Mouse (Mus musculus) forebrain, embryonic 15.5 days (tissue): ENCODE data around the gene Arpc2. TPM values are rescaled to one million over a fixed set of nuclear protein-coding genes. Genes with fewer than 3 reads are reported as not detected.

Source experiments
- ATAC-seq: fragments of 200-750 bp; cut with Nextera tagmentation; replicated peaks from 2 replicates; pipeline ENCODE4 v1.8.0; 2017; ENCODE audit warnings: mild to moderate bottlenecking, moderate TSS enrichment, moderate library complexity
- H3K27ac ChIP-seq: fragments of 300-500 bp; sonication (generic); replicated peaks from 2 replicates; pipeline ENCODE4 v1.5.1; 2015; ENCODE audit warnings: mild to moderate bottlenecking, inconsistent platforms
- H3K27me3 ChIP-seq: fragments of 300-500 bp; sonication (generic); 2 replicates; pipeline ENCODE4 v1.6.1; 2015; ENCODE audit warnings: inconsistent platforms
- H3K36me3 ChIP-seq: fragments of 300-500 bp; sonication (generic); 2 replicates; pipeline ENCODE4 v1.6.1; 2015; ENCODE audit warnings: mild to moderate bottlenecking, inconsistent platforms
- H3K4me1 ChIP-seq: fragments of 300-500 bp; sonication (generic); 2 replicates; pipeline ENCODE4 v1.6.1; 2015; ENCODE audit warnings: inconsistent platforms
- H3K4me2 ChIP-seq: fragments of 300-500 bp; sonication (generic); replicated peaks from 2 replicates; pipeline ENCODE4 v1.6.1; 2015; ENCODE audit warnings: mild to moderate bottlenecking, inconsistent platforms
- H3K4me3 ChIP-seq: fragments of 300-500 bp; sonication (generic); 2 replicates; pipeline ENCODE4 v1.5.1; 2015; ENCODE audit warnings: mild to moderate bottlenecking, inconsistent platforms
- H3K9ac ChIP-seq: fragments of 300-500 bp; sonication (generic); replicated peaks from 2 replicates; pipeline ENCODE4 v1.6.1; 2015; ENCODE audit warnings: mild to moderate bottlenecking, inconsistent platforms
- H3K9me3 ChIP-seq: fragments of 300-500 bp; sonication (generic); 2 replicates; pipeline ENCODE4 v1.6.1; 2016; ENCODE audit warnings: inconsistent platforms
- WGBS: fragments of 180-500 bp; shearing (Covaris S2); methylation state at CpG from one replicate; pipeline ENCODE4 v1.1.7; 2015; ENCODE audit warnings: mixed read lengths; 5-methylcytosine and 5-hydroxymethylcytosine counted together
- polyA plus RNA-seq: library from polyadenylated mRNA; unstranded; fragments of >200 nt; fragmentation: Nextera tagmentation; extraction: Ambion mirVana; gene quantifications from 2 replicates; pipeline ENCODE4 v1.2.1, GENCODE M21; 2015

Gene Arpc2
- polyA plus RNA-seq, 1 experiment from 2014 or later = 418 TPM

GRCm38 (mm10) chr1:74206642-74207041 is 29.2 kb upstream of the Arpc2 start:
- Histone ChIP-seq H3K4me2 (no peak overlapping the region), H3K27me3 (no peaks in the 10 kb centered on the region), H3K36me3 (no peaks in the 10 kb centered on the region), H3K9ac (no peak overlapping the region), H3K9me3 (no peaks in the 10 kb centered on the region), H3K4me1 (peaks cover 6% of the 10 kb centered on the region; the same call in 1 of the 2 replicates), H3K4me3 (no peak overlapping the region), H3K27ac (no peak overlapping the region)
- WGBS = 62% methylated on average over 8 of the region's 8 CpGs
- ATAC-seq = no peak

- ATAC-seq = peak; percentile 78
- H3K4me1 ChIP-seq = peaks cover 6% of the 10 kb centered on the region; the same call in 1 of the 2 replicates
- H3K27ac ChIP-seq = peak overlapping the region; percentile 14; the same call in 1 of the 2 replicates
- H3K36me3 ChIP-seq = no peaks in the 10 kb centered on the region
- H3K4me2 ChIP-seq = no peak overlapping the region
- H3K9ac ChIP-seq = no peak overlapping the region
- no peak overlapping the region for H3K4me3 ChIP-seq
- WGBS = 45% methylated on average over 9 of the region's 9 CpGs
- no peaks in the 10 kb centered on the region for H3K27me3 ChIP-seq
- H3K9me3 ChIP-seq = no peaks in the 10 kb centered on the region
Measured at GRCm38 (mm10) chr1:74207906-74208305, 28.0 kb upstream of the Arpc2 start.

GRCm38 (mm10) chr1:74208941-74209340 is 26.9 kb upstream of the Arpc2 start:
- Histone ChIP-seq H3K27me3 (no peaks in the 10 kb centered on the region), H3K27ac (no peak overlapping the region), H3K36me3 (no peaks in the 10 kb centered on the region), H3K4me3 (no peak overlapping the region), H3K4me2 (no peak overlapping the region), H3K4me1 (peaks cover 6% of the 10 kb centered on the region; the same call in 1 of the 2 replicates), H3K9me3 (no peaks in the 10 kb centered on the region), H3K9ac (no peak overlapping the region)
- ATAC-seq = no peak
- 95% methylated on average over 8 of the region's 8 CpGs for WGBS

- peak overlapping the region; percentile 22; the same call in 1 of the 2 replicates for H3K27ac ChIP-seq
- no peaks in the 10 kb centered on the region for H3K27me3 ChIP-seq
- no peak overlapping the region for H3K4me2 ChIP-seq
- no peak; the same call in 1 of the 2 replicates for ATAC-seq
- H3K9me3 ChIP-seq = no peaks in the 10 kb centered on the region
- H3K4me3 ChIP-seq = no peak overlapping the region
- no peaks in the 10 kb centered on the region for H3K4me1 ChIP-seq
- no peaks in the 10 kb centered on the region for H3K36me3 ChIP-seq
- WGBS = 81% methylated on average over 7 of the region's 7 CpGs
- no peak overlapping the region for H3K9ac ChIP-seq
Measured at GRCm38 (mm10) chr1:74219922-74220321, 16.0 kb upstream of the Arpc2 start.

- 84% methylated on average over 7 of the region's 7 CpGs for WGBS
- H3K27me3 ChIP-seq = no peaks in the 10 kb centered on the region
- ATAC-seq = no peak
Measured at GRCm38 (mm10) chr1:74227317-74227716, 8.6 kb upstream of the Arpc2 start.

GRCm38 (mm10) chr1:74229942-74230341 is 5.9 kb upstream of the Arpc2 start:
- no peak overlapping the region for H3K27ac ChIP-seq
- no peak overlapping the region for H3K4me3 ChIP-seq
- no peaks in the 10 kb centered on the region for H3K4me1 ChIP-seq
- 65% methylated on average over 2 of the region's 2 CpGs for WGBS
- no peaks in the 10 kb centered on the region for H3K27me3 ChIP-seq
- no peak for ATAC-seq
- no peak overlapping the region for H3K9ac ChIP-seq
- H3K9me3 ChIP-seq = no peaks in the 10 kb centered on the region
- H3K4me2 ChIP-seq = no peak overlapping the region
- H3K36me3 ChIP-seq = no peaks in the 10 kb centered on the region

More at GRCm38 (mm10) chr1:74227317-74227716, 8.6 kb upstream of the Arpc2 start:
- no peaks in the 10 kb centered on the region for H3K4me1 ChIP-seq
- H3K4me2 ChIP-seq = no peak overlapping the region
- H3K9me3 ChIP-seq = no peaks in the 10 kb centered on the region
- no peak overlapping the region for H3K9ac ChIP-seq
- H3K36me3 ChIP-seq = no peaks in the 10 kb centered on the region
- H3K27ac ChIP-seq = no peak overlapping the region
- H3K4me3 ChIP-seq = no peak overlapping the region

- WGBS = 50% methylated on average over 1 of the region's 1 CpGs
- no peak for ATAC-seq
- no peaks in the 10 kb centered on the region for H3K4me1 ChIP-seq
- no peak overlapping the region for H3K27ac ChIP-seq
- no peaks in the 10 kb centered on the region for H3K9me3 ChIP-seq
- H3K4me2 ChIP-seq = no peak overlapping the region
- H3K4me3 ChIP-seq = no peak overlapping the region
- H3K36me3 ChIP-seq = no peaks in the 10 kb centered on the region
- H3K27me3 ChIP-seq = no peaks in the 10 kb centered on the region
- H3K9ac ChIP-seq = no peak overlapping the region
Measured at GRCm38 (mm10) chr1:74230992-74231391, 4.9 kb upstream of the Arpc2 start.

- Histone ChIP-seq H3K9me3 (no peaks in the 10 kb centered on the region), H3K27me3 (no peaks in the 10 kb centered on the region), H3K4me2 (peak overlapping the region; percentile 88), H3K36me3 (no peaks in the 10 kb centered on the region), H3K4me3 (peak overlapping the region; percentile 80), H3K4me1 (peaks cover 38% of the 10 kb centered on the region), H3K27ac (peak overlapping the region; percentile 88), H3K9ac (peak overlapping the region; percentile 74)
- WGBS = under 1% methylated on average over 51 of the region's 57 CpGs
- peak; percentile 34; the same call in 1 of the 2 replicates for ATAC-seq
Measured at GRCm38 (mm10) chr1:74236590-74237317, 870 bp downstream of the Arpc2 start.

GRCm38 (mm10) chr1:74237671-74238070 is 1.8 kb downstream of the Arpc2 start:
- 42% methylated on average over 5 of the region's 5 CpGs for WGBS
- peaks cover 38% of the 10 kb centered on the region for H3K4me1 ChIP-seq
- peak overlapping the region; percentile 88 for H3K4me2 ChIP-seq
- H3K9ac ChIP-seq = peak overlapping the region; percentile 74
- no peaks in the 10 kb centered on the region for H3K27me3 ChIP-seq
- no peaks in the 10 kb centered on the region for H3K9me3 ChIP-seq
- no peaks in the 10 kb centered on the region for H3K36me3 ChIP-seq
- peak overlapping the region; percentile 80 for H3K4me3 ChIP-seq
- H3K27ac ChIP-seq = no peak overlapping the region
- ATAC-seq = no peak

- peak overlapping the region; percentile 88 for H3K4me2 ChIP-seq
- ATAC-seq = no peak
- H3K27me3 ChIP-seq = no peaks in the 10 kb centered on the region
- no peak overlapping the region for H3K27ac ChIP-seq
- H3K4me3 ChIP-seq = peak overlapping the region; percentile 80
- H3K9me3 ChIP-seq = no peaks in the 10 kb centered on the region
- no peaks in the 10 kb centered on the region for H3K36me3 ChIP-seq
- peaks cover 38% of the 10 kb centered on the region for H3K4me1 ChIP-seq
- peak overlapping the region; percentile 74 for H3K9ac ChIP-seq
- 75% methylated on average over 1 of the region's 1 CpGs for WGBS
Measured at GRCm38 (mm10) chr1:74238136-74238535, 2.3 kb downstream of the Arpc2 start.

- H3K36me3 ChIP-seq = no peaks in the 10 kb centered on the region
- no peaks in the 10 kb centered on the region for H3K9me3 ChIP-seq
- H3K27ac ChIP-seq = no peak overlapping the region
- H3K4me2 ChIP-seq = no peak overlapping the region
- no peaks in the 10 kb centered on the region for H3K27me3 ChIP-seq
- H3K4me1 ChIP-seq = peaks cover 38% of the 10 kb centered on the region
- no peak overlapping the region for H3K4me3 ChIP-seq
- WGBS = 51% methylated on average over 7 of the region's 7 CpGs
- no peak for ATAC-seq
- no peak overlapping the region for H3K9ac ChIP-seq
Measured at GRCm38 (mm10) chr1:74239162-74239561, 3.3 kb downstream of the Arpc2 start.

GRCm38 (mm10) chr1:74239618-74240017 is 3.7 kb downstream of the Arpc2 start:
- H3K4me3 ChIP-seq = no peak overlapping the region
- no peaks in the 10 kb centered on the region for H3K9me3 ChIP-seq
- no peak overlapping the region for H3K4me2 ChIP-seq
- H3K9ac ChIP-seq = no peak overlapping the region
- H3K4me1 ChIP-seq = peaks cover 38% of the 10 kb centered on the region
- ATAC-seq = no peak
- no peak overlapping the region for H3K27ac ChIP-seq
- 58% methylated on average over 11 of the region's 11 CpGs for WGBS
- no peaks in the 10 kb centered on the region for H3K27me3 ChIP-seq
- no peaks in the 10 kb centered on the region for H3K36me3 ChIP-seq
